Mouse (Mus musculus) ES-Bruce4 (cell line): ENCODE results near the gene Trim15.

Source experiments
- CTCF ChIP-seq: IDR thresholded peaks from one replicate; pipeline ENCODE4 v1.8.1; 2011; ENCODE audit warnings: low read depth, low read length
- EP300 ChIP-seq: IDR thresholded peaks from 2 replicates; pipeline ENCODE4 v1.6.1; 2011; ENCODE audit warnings: low read depth, low read length; ENCODE audit not compliant: insufficient read depth
- POLR2A ChIP-seq: IDR thresholded peaks from one replicate; pipeline ENCODE4 v1.8.1; 2011; ENCODE audit warnings: low read length; ENCODE audit not compliant: insufficient read depth

DNA sequence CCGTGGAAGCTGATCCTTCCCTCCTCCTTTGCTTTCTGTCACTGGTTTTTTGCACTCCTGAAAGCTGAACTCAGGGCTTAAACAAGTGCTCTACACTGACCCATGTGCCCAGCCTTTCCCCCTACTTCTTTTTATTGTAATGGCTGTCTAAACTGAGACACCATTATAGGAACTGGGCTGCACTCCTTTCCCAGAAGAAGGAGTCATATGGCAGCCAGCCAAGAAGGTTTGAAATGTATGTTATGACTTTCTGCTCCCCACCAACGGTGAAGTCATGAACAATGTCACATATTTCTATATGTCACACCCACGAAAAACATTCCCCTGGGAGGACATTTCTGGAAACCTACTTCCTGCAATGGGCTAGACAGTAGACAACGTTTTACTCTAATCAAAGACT, 7.6 kb upstream of the Trim15 start:
- no peak for TF ChIP-seq CTCF
- TF ChIP-seq POLR2A, result no peak
- no peak for TF ChIP-seq EP300
